Mouse (Mus musculus) stomach, postnatal 0 days (tissue): ENCODE data around the gene Pcdh7.
"Not testable (repeated sequence)": the region's sequence is repeated elsewhere in the genome, so short reads cannot be mapped to it uniquely, and the experiment has no call there.

Source experiments
- CTCF ChIP-seq: IDR thresholded peaks from 2 replicates; pipeline ENCODE4 v1.5.1; 2016; ENCODE audit warnings: antibody characterized with exemption, low read depth, mild to moderate bottlenecking, moderate library complexity
- EP300 ChIP-seq: optimal IDR thresholded peaks from 2 replicates; pipeline ENCODE3; 2016; ENCODE audit warnings: antibody characterized with exemption

DNA sequence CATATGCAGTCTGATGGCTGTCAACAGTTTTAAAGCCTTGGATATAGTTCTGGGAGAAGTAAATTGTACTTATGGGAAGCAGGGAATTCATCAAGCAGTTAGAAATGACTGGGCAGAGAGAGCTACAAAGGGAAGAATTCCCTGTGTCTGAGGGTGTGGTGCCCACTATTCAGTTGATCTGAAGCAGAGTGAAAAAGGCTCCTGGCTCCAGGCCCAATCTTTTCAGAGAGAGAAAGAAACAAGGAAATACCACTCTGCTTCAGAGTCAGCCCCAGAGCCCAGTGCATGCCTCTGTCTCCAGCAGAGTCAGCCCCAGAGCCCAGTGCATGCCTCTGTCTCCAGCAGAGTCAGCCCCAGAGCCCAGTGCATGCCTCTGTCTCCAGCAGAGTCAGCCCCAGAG, 456.6 kb downstream of the Pcdh7 start:
- TF ChIP-seq CTCF, EP300: not testable (repeated sequence)
